Comparison of ENCODE assay signal across 8 mouse cellular contexts in the genomic region with DNA sequence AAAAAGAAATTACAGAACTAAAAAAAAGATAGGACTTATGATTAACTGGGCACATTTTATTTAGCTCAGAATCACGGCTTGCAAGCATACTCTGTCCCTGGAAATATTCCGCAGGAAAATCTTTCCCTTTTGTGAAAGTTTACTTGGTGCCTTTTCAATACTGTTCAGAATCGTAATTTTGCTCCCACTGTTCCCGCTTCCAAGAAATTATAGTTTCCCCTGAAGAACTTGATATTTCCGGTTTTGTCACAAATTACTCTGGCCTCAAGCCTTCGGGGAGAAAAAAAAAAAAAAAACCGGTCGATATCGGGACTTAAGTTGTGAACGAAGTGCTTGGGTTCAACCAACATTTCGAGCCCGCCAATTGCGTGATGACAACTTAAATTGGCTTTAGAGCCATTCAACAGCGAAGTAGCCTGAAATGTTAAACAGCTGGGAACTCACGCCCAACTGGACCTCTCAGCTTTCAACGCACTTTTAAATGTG.
DNase-seq lines count a peak whose midpoint lies in the region; ATAC-seq and TF ChIP-seq lines count a peak whose summit lies in the region.

No protein-coding gene starts in this region.

- TF ChIP-seq CTCF in E14TG2a.4 (conservative IDR thresholded peaks at IDR 0.05; ENCODE audit: low read length): no peak

- ATAC-seq in CD4-positive, CD25-positive, alpha-beta regulatory T cell, adult 4 months: no peak
- ATAC-seq in intestine, embryonic 14.5 days (replicated peaks; ENCODE audit: low FRiP score, low TSS enrichment, low read depth): no peak; the same call in 1 of the 2 replicates
- peak; percentile 24; the same call in 1 of the 2 replicates for ATAC-seq in lung, embryonic 16.5 days (ENCODE audit: low read depth)

- peak; percentile 30 for DNase-seq in CD4-positive, CD25-positive, alpha-beta regulatory T cell, adult 2 months (ENCODE audit: low read depth, low spot score)
- DNase-seq in forebrain, embryonic 10.5 days (ENCODE audit: extremely low spot score, low spot score): peak; percentile 33
- DNase-seq in intestine, embryonic 14.5 days (ENCODE audit: low spot score): peak; percentile 76
- peak; percentile 8 for DNase-seq in thymus, postnatal 25 days
- DNase-seq in testis, postnatal 14 days (ENCODE audit: low spot score): no peak

- peak overlapping the region; percentile 66 for H3K9ac ChIP-seq in intestine, embryonic 14.5 days (ENCODE audit: low read length)
- H3K9ac ChIP-seq in lung, embryonic 16.5 days (ENCODE audit: low read length): peak overlapping the region; percentile 70

- peak overlapping the region; percentile 78 for H3K27ac ChIP-seq in forebrain, embryonic 10.5 days
- H3K27ac ChIP-seq in intestine, embryonic 14.5 days (ENCODE audit: low read depth): peak overlapping the region; percentile 82
- peak overlapping the region; percentile 75 for H3K27ac ChIP-seq in lung, embryonic 16.5 days (ENCODE audit: low read length)

- peaks cover 32% of the 10 kb centered on the region for H3K27me3 ChIP-seq in E14TG2a.4 (ENCODE audit: insufficient read depth, low read length)
- H3K27me3 ChIP-seq in forebrain, embryonic 10.5 days (ENCODE audit: poor library complexity, severe bottlenecking): peaks cover 35% of the 10 kb centered on the region
- H3K27me3 ChIP-seq in intestine, embryonic 14.5 days (replicated peaks; ENCODE audit: control insufficient read depth, insufficient read depth, low read length): no peaks in the 10 kb centered on the region
- H3K27me3 ChIP-seq in lung, embryonic 16.5 days (ENCODE audit: control insufficient read depth, insufficient read depth, low read depth, low read length): no peaks in the 10 kb centered on the region

- H3K36me3 ChIP-seq in E14TG2a.4 (ENCODE audit: insufficient read depth, low read length): no peaks in the 10 kb centered on the region
- no peaks in the 10 kb centered on the region for H3K36me3 ChIP-seq in forebrain, embryonic 10.5 days (replicated peaks)
- no peaks in the 10 kb centered on the region for H3K36me3 ChIP-seq in intestine, embryonic 14.5 days (ENCODE audit: control insufficient read depth, insufficient read depth, low read length)
- no peaks in the 10 kb centered on the region for H3K36me3 ChIP-seq in lung, embryonic 16.5 days (ENCODE audit: control insufficient read depth, insufficient read depth, low read length)

- H3K9me3 ChIP-seq in E14TG2a.4 (ENCODE audit: low read length): no peaks in the 10 kb centered on the region
- no peaks in the 10 kb centered on the region for H3K9me3 ChIP-seq in forebrain, embryonic 10.5 days
- H3K9me3 ChIP-seq in intestine, embryonic 14.5 days (ENCODE audit: control insufficient read depth, low read length): no peaks in the 10 kb centered on the region
- no peaks in the 10 kb centered on the region for H3K9me3 ChIP-seq in lung, embryonic 16.5 days (ENCODE audit: control insufficient read depth, low read length)

- H3K4me1 ChIP-seq in E14TG2a.4 (replicated peaks; ENCODE audit: low read depth, low read length): peaks cover 23% of the 10 kb centered on the region
- H3K4me1 ChIP-seq in forebrain, embryonic 10.5 days: peaks cover 10% of the 10 kb centered on the region
- no peaks in the 10 kb centered on the region for H3K4me1 ChIP-seq in intestine, embryonic 14.5 days (replicated peaks; ENCODE audit: control insufficient read depth, insufficient read depth, low read length)
- H3K4me1 ChIP-seq in lung, embryonic 16.5 days (replicated peaks; ENCODE audit: control insufficient read depth, insufficient read depth, low read length): peaks cover 3% of the 10 kb centered on the region; the same call in 1 of the 2 replicates

- under 1% methylated on average over 16 of the region's 16 CpGs for WGBS in forebrain, embryonic 10.5 days
- WGBS in intestine, embryonic 14.5 days: 0% methylated on average over 16 of the region's 16 CpGs
- under 1% methylated on average over 16 of the region's 16 CpGs for WGBS in lung, embryonic 16.5 days

- H3K4me2 ChIP-seq in intestine, embryonic 14.5 days (ENCODE audit: low read length): peak overlapping the region; percentile 78
- peak overlapping the region; percentile 61 for H3K4me2 ChIP-seq in lung, embryonic 16.5 days (ENCODE audit: low read depth, low read length)

- peak overlapping the region; percentile 80 for H3K4me3 ChIP-seq in E14TG2a.4 (replicated peaks; ENCODE audit: low read length)
- H3K4me3 ChIP-seq in forebrain, embryonic 10.5 days: peak overlapping the region; percentile 68
- peak overlapping the region; percentile 70 for H3K4me3 ChIP-seq in intestine, embryonic 14.5 days (ENCODE audit: low read depth, low read length)
- peak overlapping the region; percentile 74 for H3K4me3 ChIP-seq in lung, embryonic 16.5 days (ENCODE audit: low read length)
